Mouse (Mus musculus): ENCODE measurements around the gene Unc79. TPM values are rescaled to one million over a fixed set of nuclear protein-coding genes. Genes with fewer than 3 reads are reported as not detected.

Unc79 gene
- total and polyA plus RNA-seq, 2 experiments from 2014 or later, result 6.7 to 39.5 TPM

DNA sequence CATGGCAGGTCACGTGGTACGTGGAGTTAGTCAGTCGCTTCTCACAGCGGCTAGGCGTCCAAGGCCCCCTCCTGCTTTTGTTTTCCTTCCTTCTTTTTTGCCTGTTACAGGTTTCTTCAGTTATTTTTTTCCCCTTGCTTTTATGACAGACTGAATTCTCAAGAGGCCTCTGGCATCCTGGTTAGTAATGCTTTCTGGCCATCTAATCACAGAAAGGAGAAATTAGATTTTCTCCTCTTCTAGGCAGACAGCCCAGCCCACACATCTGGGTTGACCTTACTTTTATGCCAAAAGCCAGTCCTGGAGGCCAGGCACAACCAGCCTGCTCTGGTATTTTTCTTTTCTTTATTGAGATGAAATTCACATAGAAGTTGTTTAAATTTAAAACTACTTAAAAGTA, 94.1 kb downstream of the Unc79 start:
- WGBS, result 97% methylated on average over 5 of the region's 5 CpGs
- H3K4me1 ChIP-seq (ENCODE audit: insufficient read depth, low read length), result no peaks in the 10 kb centered on the region
- no peaks in the 10 kb centered on the region for H3K9me3 ChIP-seq (ENCODE audit: low read length)
- H3K4me2 ChIP-seq (ENCODE audit: low read depth, low read length, poor library complexity, severe bottlenecking), result no peak overlapping the region
- H3K27me3 ChIP-seq (ENCODE audit: insufficient read depth, low read length), result no peaks in the 10 kb centered on the region
- H3K36me3 ChIP-seq (ENCODE audit: insufficient read depth, low read length), result 0 out of 2 replicates have a peak, but pooled peaks cover 7% of the 10 kb centered on the region
- ATAC-seq (ENCODE audit: low FRiP score), result no peak
- no peak overlapping the region for H3K9ac ChIP-seq (replicated peaks; ENCODE audit: low read length, poor library complexity, severe bottlenecking)
- no peak for DNase-seq (ENCODE audit: low spot score)
- TF ChIP-seq CTCF (IDR thresholded peaks at IDR 0.05), result no peak
- H3K27ac ChIP-seq (ENCODE audit: low read depth, low read length), result no peak overlapping the region
- no peak overlapping the region for H3K4me3 ChIP-seq (ENCODE audit: low read depth, low read length)

DNA sequence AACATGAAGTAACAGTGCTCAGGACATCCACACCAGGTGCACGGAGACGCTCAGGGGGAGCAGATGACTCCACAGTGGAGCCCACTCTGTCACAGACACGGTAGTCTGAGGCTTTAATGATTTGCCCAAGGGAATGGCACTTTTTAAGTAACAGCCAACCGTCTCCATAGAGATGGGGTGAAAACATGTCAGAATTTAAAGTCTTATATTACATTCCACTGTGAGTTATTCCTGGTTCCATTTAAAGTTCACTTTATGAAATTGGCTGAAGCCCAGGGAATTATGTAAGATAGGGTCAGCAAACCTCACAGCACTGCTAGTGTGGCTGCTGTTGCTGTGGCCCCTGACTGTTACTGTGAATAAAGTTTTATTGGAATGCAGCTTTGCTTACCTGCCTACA, 95.8 kb downstream of the Unc79 start:
- 60% methylated on average over 4 of the region's 4 CpGs for WGBS
- H3K9me3 ChIP-seq (ENCODE audit: low read length), result no peaks in the 10 kb centered on the region
- H3K4me2 ChIP-seq (ENCODE audit: low read depth, low read length, poor library complexity, severe bottlenecking), result no peak overlapping the region
- H3K4me3 ChIP-seq (ENCODE audit: low read depth, low read length), result no peak overlapping the region
- no peaks in the 10 kb centered on the region for H3K27me3 ChIP-seq (ENCODE audit: insufficient read depth, low read length)
- DNase-seq (ENCODE audit: low spot score) (no peak), ATAC-seq (ENCODE audit: low FRiP score) (no peak)
- H3K36me3 ChIP-seq (ENCODE audit: insufficient read depth, low read length), result peaks cover 17% of the 10 kb centered on the region
- H3K27ac ChIP-seq (ENCODE audit: low read depth, low read length), result no peak overlapping the region
- TF ChIP-seq CTCF (IDR thresholded peaks at IDR 0.05), result no peak
- no peaks in the 10 kb centered on the region for H3K4me1 ChIP-seq (ENCODE audit: insufficient read depth, low read length)
- H3K9ac ChIP-seq (replicated peaks; ENCODE audit: low read length, poor library complexity, severe bottlenecking), result no peak overlapping the region

DNA sequence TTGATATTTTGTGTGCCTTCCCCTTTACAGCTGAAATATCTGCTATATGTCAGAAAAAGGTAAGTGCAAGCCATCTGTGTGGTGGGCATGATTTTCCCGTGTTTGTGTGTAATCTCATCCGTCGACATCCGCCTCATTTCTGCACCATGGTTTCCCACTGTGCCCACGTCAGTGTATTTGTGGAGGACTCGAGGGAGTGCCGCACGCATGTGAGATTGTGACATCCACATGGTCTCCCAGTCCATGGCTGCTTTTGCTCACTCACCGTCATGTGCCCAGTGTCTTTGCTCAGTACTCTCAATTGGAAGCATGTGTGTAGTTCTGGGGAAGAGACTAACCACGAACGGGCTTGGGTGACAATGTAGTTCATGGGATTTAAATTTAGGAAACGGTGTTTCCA, 101.2 kb downstream of the Unc79 start:
- ATAC-seq (ENCODE audit: low FRiP score) (no peak), DNase-seq (ENCODE audit: low spot score) (no peak)
- 91% methylated on average over 12 of the region's 12 CpGs for WGBS
- H3K4me3 ChIP-seq (ENCODE audit: low read depth, low read length), result no peak overlapping the region
- H3K4me1 ChIP-seq (ENCODE audit: insufficient read depth, low read length), result no peaks in the 10 kb centered on the region
- H3K27me3 ChIP-seq (ENCODE audit: insufficient read depth, low read length), result no peaks in the 10 kb centered on the region
- H3K9me3 ChIP-seq (ENCODE audit: low read length), result no peaks in the 10 kb centered on the region
- TF ChIP-seq CTCF (IDR thresholded peaks at IDR 0.05), result no peak
- no peak overlapping the region for H3K27ac ChIP-seq (ENCODE audit: low read depth, low read length)
- H3K9ac ChIP-seq (replicated peaks; ENCODE audit: low read length, poor library complexity, severe bottlenecking), result no peak overlapping the region
- H3K36me3 ChIP-seq (ENCODE audit: insufficient read depth, low read length), result peaks cover 18% of the 10 kb centered on the region
- H3K4me2 ChIP-seq (ENCODE audit: low read depth, low read length, poor library complexity, severe bottlenecking), result no peak overlapping the region

DNA sequence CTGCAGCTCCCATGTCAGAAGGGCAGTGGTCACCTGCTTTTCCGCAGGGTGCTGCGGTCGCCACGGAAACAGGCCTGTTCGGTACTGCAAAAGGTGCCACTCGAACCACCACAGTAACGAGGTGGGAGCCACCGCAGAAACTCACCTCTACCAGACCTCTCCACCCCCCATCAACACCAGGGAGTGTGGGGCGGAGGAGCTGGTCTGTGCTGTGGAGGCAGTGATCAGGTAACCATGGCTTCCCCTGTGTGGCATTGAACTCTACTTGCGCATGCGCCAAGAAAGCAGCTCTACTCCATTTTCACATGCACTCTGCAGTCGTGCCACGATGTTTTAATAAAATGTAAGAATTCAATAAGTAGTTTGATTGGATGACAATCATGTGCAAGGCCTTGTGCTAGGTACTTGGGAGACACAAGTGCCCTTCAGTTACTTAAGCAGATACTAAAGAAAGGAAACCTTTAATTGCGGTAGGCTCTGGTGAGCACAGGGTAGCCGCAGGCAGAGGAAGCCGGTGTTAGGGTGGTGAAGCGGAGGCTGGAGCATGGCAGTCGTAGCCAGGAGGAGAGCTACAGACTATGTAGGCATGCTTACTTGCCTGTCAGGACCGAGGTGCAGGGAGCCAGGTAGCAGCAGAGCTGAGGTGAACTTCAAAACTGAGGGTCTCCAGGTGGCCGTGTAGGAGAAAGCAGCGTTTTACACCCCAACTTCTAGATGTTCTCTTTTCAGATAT, 110.8 kb downstream of the Unc79 start:
- Histone ChIP-seq H3K4me2 (ENCODE audit: low read depth, low read length, poor library complexity, severe bottlenecking) (no peak overlapping the region), H3K27me3 (ENCODE audit: insufficient read depth, low read length) (no peaks in the 10 kb centered on the region), H3K9ac (replicated peaks; ENCODE audit: low read length, poor library complexity, severe bottlenecking) (no peak overlapping the region), H3K4me3 (ENCODE audit: low read depth, low read length) (no peak overlapping the region), H3K36me3 (ENCODE audit: insufficient read depth, low read length) (peaks cover 8% of the 10 kb centered on the region; the same call in 1 of the 2 replicates), H3K9me3 (ENCODE audit: low read length) (no peaks in the 10 kb centered on the region), H3K27ac (ENCODE audit: low read depth, low read length) (no peak overlapping the region), H3K4me1 (ENCODE audit: insufficient read depth, low read length) (no peaks in the 10 kb centered on the region)
- WGBS, result 81% methylated on average over 21 of the region's 21 CpGs
- DNase-seq (ENCODE audit: low spot score) (no peak), ATAC-seq (ENCODE audit: low FRiP score) (0 out of 2 replicates have a peak, but pooled peaks have one; percentile 25)
- TF ChIP-seq CTCF (IDR thresholded peaks at IDR 0.05), result no peak

DNA sequence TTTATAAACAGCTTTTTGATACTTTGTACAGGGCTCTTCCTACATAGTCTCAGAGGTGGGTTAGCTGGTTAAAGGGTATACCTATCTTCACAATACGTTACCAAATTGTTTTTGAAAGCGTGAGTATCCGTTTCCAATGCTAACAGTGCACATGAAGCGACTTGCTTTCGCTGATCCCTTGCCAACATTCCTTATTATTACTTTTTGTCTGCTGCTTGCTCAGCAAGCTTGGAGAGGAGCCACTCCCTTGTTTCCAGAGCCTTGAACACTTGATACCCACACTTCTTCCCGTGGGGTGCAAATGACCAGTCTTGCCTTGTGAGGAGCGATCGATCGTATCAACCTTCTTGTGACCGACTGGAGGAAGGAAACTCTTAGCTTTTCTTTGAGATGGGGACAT, 112.1 kb downstream of the Unc79 start:
- no peak for DNase-seq (ENCODE audit: low spot score)
- H3K4me3 ChIP-seq (ENCODE audit: low read depth, low read length), result no peak overlapping the region
- 88% methylated on average over 10 of the region's 10 CpGs for WGBS
- no peak overlapping the region for H3K9ac ChIP-seq (replicated peaks; ENCODE audit: low read length, poor library complexity, severe bottlenecking)
- H3K27ac ChIP-seq (ENCODE audit: low read depth, low read length), result no peak overlapping the region
- H3K4me1 ChIP-seq (ENCODE audit: insufficient read depth, low read length), result no peaks in the 10 kb centered on the region
- TF ChIP-seq CTCF (IDR thresholded peaks at IDR 0.05), result no peak
- H3K9me3 ChIP-seq (ENCODE audit: low read length), result no peaks in the 10 kb centered on the region
- H3K36me3 ChIP-seq (ENCODE audit: insufficient read depth, low read length), result peaks cover 8% of the 10 kb centered on the region; the same call in 1 of the 2 replicates
- no peaks in the 10 kb centered on the region for H3K27me3 ChIP-seq (ENCODE audit: insufficient read depth, low read length)
- H3K4me2 ChIP-seq (ENCODE audit: low read depth, low read length, poor library complexity, severe bottlenecking), result no peak overlapping the region
- no peak for ATAC-seq (ENCODE audit: low FRiP score)

DNA sequence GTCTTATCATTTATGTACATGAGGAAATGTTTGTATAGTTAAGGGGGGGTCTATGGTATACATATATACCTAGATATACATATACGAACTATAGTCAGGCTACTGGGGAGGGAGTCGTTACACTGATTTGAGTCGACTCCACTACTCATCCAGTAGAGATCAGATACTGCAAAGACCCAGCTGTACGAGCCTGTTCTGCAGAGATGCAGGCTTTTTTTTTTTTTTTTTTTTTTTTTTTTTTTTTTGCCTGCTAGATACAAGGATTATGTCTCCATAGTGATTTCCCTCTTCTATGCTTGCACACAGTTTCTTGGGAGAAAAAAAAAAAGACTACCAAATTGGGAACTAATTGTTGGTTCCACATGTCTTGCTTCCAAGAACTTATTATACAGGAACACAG, 113.5 kb downstream of the Unc79 start:
- no peak for ATAC-seq (ENCODE audit: low FRiP score)
- Histone ChIP-seq H3K4me3 (ENCODE audit: low read depth, low read length) (no peak overlapping the region), H3K9me3 (ENCODE audit: low read length) (no peaks in the 10 kb centered on the region), H3K36me3 (ENCODE audit: insufficient read depth, low read length) (peaks cover 8% of the 10 kb centered on the region; the same call in 1 of the 2 replicates), H3K27me3 (ENCODE audit: insufficient read depth, low read length) (no peaks in the 10 kb centered on the region), H3K9ac (replicated peaks; ENCODE audit: low read length, poor library complexity, severe bottlenecking) (no peak overlapping the region), H3K4me2 (ENCODE audit: low read depth, low read length, poor library complexity, severe bottlenecking) (no peak overlapping the region), H3K27ac (ENCODE audit: low read depth, low read length) (no peak overlapping the region), H3K4me1 (ENCODE audit: insufficient read depth, low read length) (no peaks in the 10 kb centered on the region)
- WGBS, result 29% methylated on average over 4 of the region's 4 CpGs
- TF ChIP-seq CTCF (IDR thresholded peaks at IDR 0.05), result no peak
- DNase-seq (ENCODE audit: low spot score), result no peak
